Comparison of ENCODE assay signal across 8 mouse cellular contexts in the genomic region with DNA sequence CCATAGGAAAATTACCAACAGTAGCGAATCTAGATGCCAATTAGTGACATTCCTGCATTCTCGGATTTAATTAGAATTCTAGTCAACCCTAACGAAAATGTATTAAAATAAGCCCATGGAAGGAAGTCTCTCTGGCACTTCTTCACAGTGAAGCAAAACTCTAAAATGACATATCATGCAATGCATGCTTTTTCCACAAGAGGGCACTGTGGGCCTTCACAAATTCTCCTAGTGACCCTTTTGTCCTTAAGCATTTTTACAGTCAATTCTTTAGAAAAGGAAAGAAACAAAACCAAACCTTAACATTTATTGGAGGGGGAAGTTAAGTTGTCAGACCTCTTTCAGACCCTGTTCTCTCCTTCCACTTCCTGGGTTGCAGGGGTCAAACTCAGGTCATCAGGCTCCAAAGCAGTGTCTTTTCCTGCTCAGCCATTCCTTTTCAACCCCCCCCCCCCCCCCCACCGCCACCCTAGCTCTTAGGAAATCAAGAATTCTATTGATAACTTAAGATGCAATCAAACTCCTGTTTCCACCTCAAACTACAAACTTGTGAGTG. TPM values are rescaled to one million over a fixed set of nuclear protein-coding genes. Genes with fewer than 3 reads are reported as not detected.
A peak's percentile ranks its signal among the peaks of the same experiment; 100 is the strongest.
DNase-seq lines count a peak whose midpoint lies in the region; ATAC-seq and TF ChIP-seq lines count a peak whose summit lies in the region.
"Not testable (repeated sequence)": the region's sequence is repeated elsewhere in the genome, so short reads cannot be mapped to it uniquely, and the experiment has no call there.

No protein-coding gene starts in this region.

- not testable (repeated sequence) for H3K4me2 ChIP-seq in embryonic facial prominence, embryonic 11.5 days (ENCODE audit: low read depth, low read length); hindbrain, postnatal 0 days (ENCODE audit: low read depth, low read length); lung, embryonic 14.5 days; midbrain, postnatal 0 days (ENCODE audit: low read depth, low read length, poor library complexity, severe bottlenecking)

- H3K4me3 ChIP-seq in embryonic facial prominence, embryonic 11.5 days (ENCODE audit: low read depth, low read length); gastrocnemius, adult 2 months; hindbrain, postnatal 0 days (ENCODE audit: low read length); lung, embryonic 14.5 days (ENCODE audit: low read depth, low read length); midbrain, postnatal 0 days (ENCODE audit: low read depth, low read length): not testable (repeated sequence)

- not testable (repeated sequence) for H3K9ac ChIP-seq in embryonic facial prominence, embryonic 11.5 days (replicated peaks; ENCODE audit: low read length); hindbrain, postnatal 0 days (replicated peaks; ENCODE audit: low read length); lung, embryonic 14.5 days; midbrain, postnatal 0 days (replicated peaks; ENCODE audit: low read length, poor library complexity, severe bottlenecking)

- not testable (repeated sequence) for ATAC-seq in embryonic facial prominence, embryonic 11.5 days (replicated peaks; ENCODE audit: insufficient number of reproducible peaks, low FRiP score, low TSS enrichment, low read depth); hindbrain, postnatal 0 days; midbrain, postnatal 0 days (ENCODE audit: low FRiP score)
- peak; percentile 49 for ATAC-seq in lung, embryonic 14.5 days (ENCODE audit: insufficient read depth)

- not testable (repeated sequence) for H3K27ac ChIP-seq in embryonic facial prominence, embryonic 11.5 days (replicated peaks; ENCODE audit: low read depth, low read length); gastrocnemius, adult 2 months; hindbrain, postnatal 0 days; lung, embryonic 14.5 days (ENCODE audit: low read depth); midbrain, postnatal 0 days (ENCODE audit: low read depth, low read length)

- not testable (repeated sequence) for H3K36me3 ChIP-seq in embryonic facial prominence, embryonic 11.5 days (replicated peaks; ENCODE audit: control insufficient read depth, insufficient read depth, low read depth, low read length); hindbrain, postnatal 0 days (ENCODE audit: insufficient read depth, low read length); lung, embryonic 14.5 days (ENCODE audit: insufficient read depth); midbrain, postnatal 0 days (ENCODE audit: insufficient read depth, low read length)

- intact Hi-C loops in gastrocnemius, adult 2 months (cut with DNase I): not testable (repeated sequence)

- peak; percentile 53 for TF ChIP-seq CTCF in gastrocnemius, adult 2 months (IDR thresholded peaks at IDR 0.05)
- TF ChIP-seq CTCF in hindbrain, postnatal 0 days (IDR thresholded peaks at IDR 0.05; ENCODE audit: low read depth): peak; percentile 60
- peak; percentile 57 for TF ChIP-seq CTCF in lung, embryonic 14.5 days (IDR thresholded peaks at IDR 0.05; ENCODE audit: low read depth)
- TF ChIP-seq CTCF in midbrain, postnatal 0 days (IDR thresholded peaks at IDR 0.05): peak; percentile 66

- H3K27me3 ChIP-seq in embryonic facial prominence, embryonic 11.5 days (ENCODE audit: control insufficient read depth, insufficient read depth, low read length); hindbrain, postnatal 0 days (ENCODE audit: insufficient read depth, low read length); lung, embryonic 14.5 days (ENCODE audit: insufficient read depth, low read length); midbrain, postnatal 0 days (ENCODE audit: insufficient read depth, low read length): not testable (repeated sequence)

- WGBS in embryonic facial prominence, embryonic 11.5 days: 5% methylated on average over 3 of the region's 4 CpGs
- 3% methylated on average over 3 of the region's 4 CpGs for WGBS in hindbrain, postnatal 0 days
- 9% methylated on average over 3 of the region's 4 CpGs for WGBS in lung, embryonic 14.5 days
- WGBS in midbrain, postnatal 0 days: 6% methylated on average over 3 of the region's 4 CpGs

- H3K4me1 ChIP-seq in embryonic facial prominence, embryonic 11.5 days (ENCODE audit: control insufficient read depth, insufficient read depth, low read length); hindbrain, postnatal 0 days (ENCODE audit: insufficient read depth, low read length); lung, embryonic 14.5 days (ENCODE audit: insufficient read depth); midbrain, postnatal 0 days (ENCODE audit: insufficient read depth, low read length): not testable (repeated sequence)

- DNase-seq in R1 (ENCODE audit: low read depth, low spot score): peak; percentile 20
- peak; percentile 10 for DNase-seq in embryonic facial prominence, embryonic 11.5 days (ENCODE audit: low spot score)
- not testable (repeated sequence) for DNase-seq in gastrocnemius, adult 2 months; hindbrain, postnatal 0 days (ENCODE audit: low spot score)
- DNase-seq in kidney, postnatal 14 days: peak; percentile 14
- peak; percentile 24 for DNase-seq in lung, embryonic 14.5 days
- peak; percentile 1 for DNase-seq in midbrain, postnatal 0 days (ENCODE audit: low spot score)
- peak; percentile 17 for DNase-seq in thymus, postnatal 0 days (ENCODE audit: low spot score)

- H3K9me3 ChIP-seq in embryonic facial prominence, embryonic 11.5 days (replicated peaks; ENCODE audit: control insufficient read depth, low read length); hindbrain, postnatal 0 days (ENCODE audit: low read length); lung, embryonic 14.5 days (ENCODE audit: low read depth, low read length); midbrain, postnatal 0 days (ENCODE audit: low read length): not testable (repeated sequence)

RNA-seq across cellular contexts. Expression of a gene that starts 42.7 kb away (rescaled TPM):
- polyA plus RNA-seq in embryonic facial prominence, embryonic 11.5 days (2014; fragmentation: Nextera tagmentation; extraction: Ambion mirVana): 0.10 and 0.15 TPM in 2 replicates
- under 1 TPM; 0.08 to 0.36 TPM for total RNA-seq in gastrocnemius, adult 2 months (2021)
- total RNA-seq in hindbrain, postnatal 0 days (2014; rRNA removed): 0.42 and 0.43 TPM in 2 replicates
- 0.45 and 0.71 TPM in 2 replicates for polyA plus RNA-seq in hindbrain, postnatal 0 days (2015; fragmentation: Nextera tagmentation; extraction: Ambion mirVana)
- polyA plus RNA-seq in lung, embryonic 14.5 days (2014; fragmentation: Nextera tagmentation; extraction: Ambion mirVana): 0.14 and 0.53 TPM in 2 replicates
- 1.1 and 1.5 TPM in 2 replicates for total RNA-seq in midbrain, postnatal 0 days (2014; rRNA removed)
- 0.53 and 0.78 TPM in 2 replicates for polyA plus RNA-seq in midbrain, postnatal 0 days (2015; fragmentation: Nextera tagmentation; extraction: Ambion mirVana)
- 0.13 and 0.20 TPM in 2 replicates for polyA plus RNA-seq in thymus, postnatal 0 days (2015; fragmentation: Nextera tagmentation; extraction: Ambion mirVana)
